Mouse (Mus musculus) kidney, postnatal 10 days (tissue): ENCODE results near the gene Plekhg2.

Experiments used
- DNase-seq: peaks from one replicate; pipeline ENCODE4 v3.0.0; 2021; ENCODE audit warnings: mixed read lengths

Gene Plekhg2

DNA sequence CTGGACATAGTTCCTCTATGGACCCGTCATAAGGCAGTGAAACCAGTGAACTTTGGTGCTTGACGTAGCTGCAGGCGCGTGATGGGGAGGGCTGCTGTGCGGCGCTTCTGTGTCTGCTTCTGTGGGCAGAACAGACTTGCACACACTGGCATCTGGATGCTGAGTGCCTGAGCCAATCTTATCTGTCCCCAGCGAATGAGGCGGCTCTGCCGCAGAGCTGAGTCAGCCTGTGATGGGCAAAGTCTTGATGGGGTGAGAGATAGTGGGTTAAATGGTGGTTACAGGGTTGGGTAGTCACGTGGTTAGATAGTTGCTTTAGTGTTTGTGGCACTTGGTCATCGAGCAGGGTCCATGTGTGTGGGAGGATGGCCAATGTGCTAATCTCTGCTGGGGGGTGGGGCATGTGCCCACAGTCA, 10.6 kb upstream of the Plekhg2 start:
- DNase-seq = peak; percentile 66

DNA sequence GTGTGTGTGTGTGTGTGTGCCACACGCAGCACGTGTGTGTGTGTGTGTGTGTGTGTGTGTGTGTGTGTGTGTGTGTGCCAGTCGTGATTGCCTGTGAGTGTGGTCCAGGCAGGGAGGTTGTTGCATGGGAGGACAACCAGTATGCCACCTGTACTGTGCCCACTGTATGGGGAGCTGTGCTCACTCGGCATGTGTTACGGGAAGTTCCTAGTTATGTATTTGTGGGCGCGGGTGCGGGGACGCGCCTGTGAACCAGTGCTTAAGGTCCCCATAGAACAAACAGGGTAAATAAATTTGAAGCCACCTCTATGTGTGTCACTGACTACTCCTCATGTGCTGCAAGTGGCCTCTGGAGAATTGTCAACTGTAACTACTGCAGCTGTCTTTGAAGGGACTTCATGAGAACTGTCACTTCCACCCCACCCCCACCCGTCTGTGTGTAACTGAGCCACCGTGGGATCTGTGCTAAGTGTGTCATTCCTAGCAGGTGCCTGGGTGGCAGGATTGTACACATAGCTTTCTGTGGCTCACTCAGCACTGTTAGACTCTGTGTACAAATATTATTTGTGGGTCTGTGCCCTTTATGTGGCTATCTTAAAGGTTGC, 10.1 kb upstream of the Plekhg2 start:
- no peak for DNase-seq

DNA sequence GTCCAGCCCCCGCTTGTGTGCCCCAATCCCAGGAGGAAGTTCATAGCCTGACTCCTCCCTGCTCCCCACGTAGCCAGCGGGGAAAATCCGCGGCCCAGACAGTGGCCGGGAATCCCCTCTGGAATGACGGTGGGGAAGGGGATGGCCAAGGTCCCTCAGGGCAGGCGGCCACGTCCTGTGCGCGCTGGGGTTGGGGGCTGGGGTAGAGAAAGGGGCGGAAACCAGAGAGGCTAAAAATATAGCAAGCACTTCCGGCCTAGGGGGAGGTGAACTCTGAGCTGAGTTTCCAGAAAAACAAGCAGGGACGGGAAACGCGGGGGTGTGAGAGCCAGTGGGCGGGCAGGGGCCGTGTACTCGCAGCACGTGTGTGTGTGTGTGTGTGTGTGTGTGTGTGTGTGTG, 9.5 kb upstream of the Plekhg2 start:
- peak; percentile 95 for DNase-seq

DNA sequence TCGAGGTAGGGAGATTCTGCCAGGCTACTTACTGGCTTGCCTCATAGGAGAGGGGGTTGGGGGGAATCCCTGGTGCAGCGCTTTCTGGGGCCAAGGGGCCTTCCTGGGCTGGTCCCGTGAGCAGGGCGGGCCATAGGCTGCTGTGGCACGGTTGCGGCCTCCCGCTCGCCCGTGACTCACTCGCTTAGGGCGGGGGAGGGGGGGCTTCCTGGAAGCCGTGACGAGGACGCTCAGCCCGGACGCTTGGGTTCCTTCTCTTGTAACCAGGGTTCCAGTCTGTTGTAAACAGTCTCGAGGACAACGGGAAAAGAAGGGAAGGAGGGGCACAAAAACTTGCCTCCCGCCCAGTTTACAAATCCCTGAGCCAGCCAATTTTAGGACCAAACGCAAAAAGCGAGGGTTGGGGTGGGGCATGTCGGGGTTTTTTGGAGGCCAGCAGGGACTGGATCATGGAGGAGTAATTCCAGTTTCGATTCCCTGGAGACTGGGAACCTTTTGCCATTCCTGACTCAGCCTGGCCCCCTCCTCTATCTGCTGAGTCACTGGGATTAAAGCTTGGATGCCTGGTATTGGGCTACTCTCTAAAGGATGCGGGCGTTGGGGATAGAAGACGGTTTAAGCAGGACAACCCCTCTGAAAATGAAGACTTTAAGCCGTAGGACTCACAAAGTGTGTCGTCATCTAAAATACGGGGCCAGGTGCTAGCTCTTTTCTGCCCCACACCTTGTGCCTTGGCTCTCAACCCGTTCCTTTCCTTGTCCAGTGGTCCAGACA, 8.8 kb upstream of the Plekhg2 start:
- peak; percentile 87 for DNase-seq

DNA sequence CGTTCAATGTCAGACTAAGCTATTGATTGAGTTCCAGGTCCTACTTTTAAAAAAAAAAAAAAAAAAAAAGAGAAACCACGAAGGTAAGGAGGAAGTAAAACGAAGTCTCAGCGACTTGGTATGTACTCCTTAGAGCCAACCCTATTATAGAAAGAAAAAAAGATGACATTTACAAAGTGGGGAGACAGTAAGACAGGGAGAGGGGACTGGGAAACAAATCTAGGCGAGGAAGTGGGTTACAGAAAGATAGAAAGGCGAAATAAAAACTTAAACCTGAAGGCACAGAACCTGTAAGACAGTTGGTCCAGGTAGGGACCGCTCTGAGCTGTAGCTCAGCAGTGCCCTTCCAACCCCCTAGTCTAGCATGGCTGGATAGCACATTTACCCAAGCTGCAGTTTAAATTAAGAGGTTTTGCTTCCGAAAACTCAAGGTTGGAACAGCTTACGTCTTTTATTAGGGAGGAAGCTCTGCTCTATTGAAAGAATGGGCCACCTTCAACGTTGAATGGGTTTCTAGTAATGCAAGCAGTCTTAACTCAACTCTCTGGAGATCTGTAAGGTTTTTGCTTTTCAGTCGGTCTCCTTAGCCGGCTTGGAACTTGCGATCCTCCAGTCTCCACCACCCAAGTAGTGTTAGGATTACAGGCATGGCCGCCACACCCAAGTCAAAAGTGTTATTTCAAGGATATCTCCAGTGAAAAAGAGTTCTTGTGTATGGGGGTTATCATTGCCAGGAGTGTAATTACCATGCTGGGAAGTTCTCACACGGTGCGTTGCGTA, 8.0 kb upstream of the Plekhg2 start, which contains the start of gene Zfp36:
Gene Zfp36, minus strand, starts transcription at position 17 of the 780 bp plus-strand sequence.
- DNase-seq = no peak

DNA sequence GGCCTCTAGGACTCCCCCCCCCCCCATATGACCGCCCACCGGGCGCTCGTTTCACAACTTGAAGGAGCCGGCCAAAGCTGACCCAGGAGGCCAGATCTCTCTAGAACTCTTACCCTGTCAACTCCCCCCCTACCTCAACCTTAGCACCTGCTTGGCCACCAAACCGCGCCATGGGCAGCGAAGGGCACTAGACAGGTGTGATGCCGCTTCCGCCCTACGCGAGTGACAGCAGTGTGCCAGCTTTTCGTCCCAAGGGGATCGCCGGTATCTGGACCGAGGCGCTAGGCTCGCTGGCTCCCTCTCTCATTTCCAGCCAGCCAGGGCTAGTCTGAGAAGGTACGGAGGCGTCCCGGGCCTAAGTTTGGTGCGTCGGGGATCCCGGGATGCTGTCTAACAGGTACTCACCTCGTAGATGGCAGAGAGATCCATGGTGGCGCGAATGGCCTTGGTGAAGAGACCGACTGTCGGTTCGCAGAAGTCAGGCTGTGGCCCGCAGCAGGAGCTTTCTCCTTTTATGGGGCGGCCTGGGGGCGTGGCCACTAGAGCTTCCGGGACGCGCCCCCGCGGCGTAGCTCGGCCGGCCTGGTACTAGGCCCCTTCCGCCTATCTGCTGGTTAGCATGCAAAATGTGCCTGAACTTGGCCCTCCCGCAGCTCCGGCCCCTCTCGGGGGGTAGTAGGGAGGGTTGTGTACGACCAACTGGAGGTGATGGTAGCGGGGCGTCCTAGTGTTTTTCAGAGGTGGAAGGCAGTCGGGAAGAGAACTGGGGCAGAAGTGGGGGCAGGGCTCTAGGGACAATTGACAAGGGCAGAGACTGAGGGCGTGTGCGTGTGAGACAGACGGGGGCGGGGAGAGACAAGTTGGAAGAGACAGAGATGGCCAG, 6.6 kb upstream of the Plekhg2 start:
- DNase-seq = peak; percentile 98

DNA sequence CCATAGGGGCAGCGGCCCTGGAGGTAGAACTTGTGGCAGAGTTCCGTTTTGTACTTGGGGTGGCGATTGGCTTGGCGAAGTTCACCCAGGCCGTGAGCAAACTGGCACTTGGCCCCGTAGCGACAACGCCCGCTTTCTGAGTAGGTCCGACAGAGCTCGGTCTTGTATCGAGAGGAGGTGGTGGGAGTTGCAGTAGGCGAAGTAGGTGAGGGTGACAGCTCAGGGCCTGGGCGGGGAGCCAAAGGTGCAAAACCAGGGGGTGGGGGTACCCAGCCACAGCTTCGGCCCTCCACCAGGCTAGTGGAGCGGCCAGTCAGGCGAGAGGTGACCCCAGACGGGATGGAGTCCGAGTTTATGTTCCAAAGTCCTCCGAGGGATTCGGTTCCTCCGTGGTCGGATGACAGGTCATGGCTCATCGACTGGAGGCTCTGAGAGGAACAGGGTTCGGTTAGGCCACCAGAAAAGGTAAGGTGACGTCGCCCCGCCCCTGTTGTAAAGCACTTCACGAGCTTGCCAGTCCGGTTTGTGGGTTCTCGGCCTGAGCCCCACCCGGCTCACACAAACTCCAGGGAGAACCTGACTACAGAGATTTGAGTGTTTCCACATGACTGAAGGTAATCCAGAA, 5.8 kb upstream of the Plekhg2 start:
- DNase-seq = peak; percentile 83

DNA sequence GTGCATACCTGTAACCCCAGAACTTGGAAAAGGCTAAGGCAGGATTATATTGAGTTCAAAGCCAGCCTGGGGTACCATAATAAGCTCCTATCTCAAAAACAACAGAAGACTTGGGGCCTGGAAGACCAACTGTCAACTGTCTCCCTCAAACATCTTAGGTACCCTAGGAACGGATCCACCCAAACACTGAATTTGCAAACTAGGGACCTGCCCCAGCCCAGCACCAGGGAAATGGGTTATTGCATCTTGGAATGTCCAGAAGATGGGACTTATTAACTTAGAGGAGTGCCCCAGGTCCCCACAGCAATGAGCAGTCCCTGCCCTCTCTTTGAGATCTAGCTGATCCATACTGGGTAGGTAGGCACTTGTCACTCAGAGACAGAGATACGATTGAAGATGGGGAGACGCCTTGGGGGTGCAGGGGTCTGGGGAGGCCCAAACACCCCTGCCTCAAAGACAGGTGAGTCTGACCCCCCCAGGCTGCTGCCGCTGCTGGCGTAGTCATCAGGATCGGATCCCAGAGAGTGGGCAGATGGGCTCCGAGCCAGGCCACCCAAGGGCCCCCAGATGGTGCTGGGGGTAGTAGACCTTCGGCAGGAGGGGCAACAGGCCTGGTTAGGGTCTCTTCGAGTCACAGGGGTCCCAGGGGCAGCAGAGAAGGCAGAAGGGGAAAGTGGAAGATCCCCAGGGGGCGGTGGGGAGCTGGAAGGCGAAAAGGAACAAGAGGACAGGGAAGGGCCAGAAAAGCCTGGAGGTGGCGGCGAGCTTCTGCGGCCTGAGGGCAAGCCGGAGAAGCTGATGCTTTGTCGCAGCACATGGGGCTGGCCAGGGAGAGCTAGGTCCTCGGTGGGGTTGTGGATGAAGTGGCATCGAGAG, 5.0 kb upstream of the Plekhg2 start:
- DNase-seq = peak; percentile 61

DNA sequence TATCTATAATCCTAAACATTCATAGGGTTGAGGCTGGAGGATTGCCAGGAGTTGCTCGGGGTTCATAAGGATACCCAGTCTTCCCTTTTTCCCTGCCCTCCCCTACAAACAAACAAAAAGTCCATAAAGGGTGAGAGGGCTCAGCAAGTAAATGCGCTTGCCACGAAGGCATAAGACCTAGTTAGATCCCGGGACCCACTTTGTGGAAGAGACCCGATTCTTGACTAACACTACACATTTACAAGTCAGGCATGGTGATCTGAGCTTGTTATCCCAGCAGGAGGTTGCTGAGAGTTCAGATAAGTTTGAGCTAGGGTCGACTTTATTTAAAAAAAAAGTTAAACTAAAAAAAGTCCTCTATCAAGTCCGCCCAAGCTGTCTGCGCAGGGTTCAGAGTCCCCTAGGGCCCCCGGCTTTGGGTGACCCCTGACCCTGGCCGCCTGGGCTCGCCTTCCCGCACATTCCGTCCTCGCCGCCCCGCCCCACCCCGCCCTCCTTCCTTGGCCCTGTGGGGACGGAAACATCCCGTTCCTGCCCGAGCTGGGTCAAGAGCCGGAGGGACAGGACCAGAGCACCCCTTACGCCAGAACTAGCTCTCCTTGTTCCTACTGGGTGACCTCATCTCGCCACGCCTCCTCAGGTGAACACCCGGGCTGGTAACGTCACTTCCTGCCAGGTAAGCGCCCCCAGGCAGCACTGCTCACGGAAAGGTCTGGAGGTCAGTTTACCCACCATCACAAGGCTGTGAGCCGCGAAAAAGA, 3.8 kb upstream of the Plekhg2 start:
- DNase-seq = peak; percentile 92

DNA sequence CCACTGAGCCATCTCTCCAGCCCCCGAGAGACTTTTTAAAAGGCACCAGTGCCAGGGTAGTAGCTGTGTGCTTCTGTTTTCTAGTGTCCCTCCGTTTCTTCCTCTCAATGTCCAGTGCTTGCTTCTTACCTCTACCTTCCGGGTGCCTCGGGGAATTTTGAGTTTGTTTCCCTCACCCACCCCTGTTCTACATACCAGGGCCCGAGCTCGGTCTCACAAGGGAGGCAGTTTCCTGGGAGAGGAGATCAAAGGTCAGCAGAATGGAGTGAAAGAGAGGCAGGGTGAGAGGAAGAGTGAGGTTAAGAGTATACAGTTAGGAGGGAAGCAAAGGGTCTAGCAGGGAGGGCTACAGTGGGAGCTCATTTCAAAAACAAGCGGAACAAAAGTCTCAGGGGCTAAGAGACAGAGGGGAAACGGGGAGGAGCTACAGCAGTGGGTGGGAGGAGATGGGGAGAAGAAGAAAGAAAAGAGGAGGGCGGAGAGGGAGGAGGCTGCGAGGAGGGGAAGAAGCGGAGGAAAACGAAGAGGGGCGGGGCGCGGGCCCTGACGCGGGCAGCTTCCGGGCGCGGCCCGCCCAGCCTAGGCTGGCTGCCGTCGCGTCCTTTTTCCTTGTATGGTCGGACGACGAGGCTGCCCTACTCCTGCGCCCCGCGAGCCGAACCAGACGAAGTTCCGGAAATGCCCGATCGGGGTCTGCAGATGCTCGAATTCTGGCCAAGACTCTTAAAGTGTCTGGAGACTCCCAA, 3.0 kb upstream of the Plekhg2 start:
- DNase-seq = peak; percentile 96

DNA sequence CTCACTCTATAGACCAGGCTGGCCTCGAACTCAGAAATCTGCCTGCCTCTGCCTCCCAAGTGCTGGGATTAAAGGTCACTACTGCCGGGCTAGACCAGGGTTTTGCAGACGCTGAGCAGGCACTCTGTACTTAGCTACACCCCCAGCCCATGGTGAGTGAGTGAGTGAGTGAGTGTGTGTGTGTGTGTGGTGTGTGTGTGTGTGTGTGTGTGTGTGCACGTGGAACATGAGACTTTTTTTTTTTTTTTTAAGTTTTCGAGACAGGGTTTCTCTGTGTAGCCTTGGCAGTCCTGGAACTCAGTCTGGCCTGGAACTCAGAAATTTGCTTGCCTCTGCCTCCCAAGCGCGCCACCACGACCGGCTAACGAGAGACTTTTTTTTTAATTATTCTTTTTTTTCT, 2.2 kb upstream of the Plekhg2 start:
- no peak for DNase-seq

DNA sequence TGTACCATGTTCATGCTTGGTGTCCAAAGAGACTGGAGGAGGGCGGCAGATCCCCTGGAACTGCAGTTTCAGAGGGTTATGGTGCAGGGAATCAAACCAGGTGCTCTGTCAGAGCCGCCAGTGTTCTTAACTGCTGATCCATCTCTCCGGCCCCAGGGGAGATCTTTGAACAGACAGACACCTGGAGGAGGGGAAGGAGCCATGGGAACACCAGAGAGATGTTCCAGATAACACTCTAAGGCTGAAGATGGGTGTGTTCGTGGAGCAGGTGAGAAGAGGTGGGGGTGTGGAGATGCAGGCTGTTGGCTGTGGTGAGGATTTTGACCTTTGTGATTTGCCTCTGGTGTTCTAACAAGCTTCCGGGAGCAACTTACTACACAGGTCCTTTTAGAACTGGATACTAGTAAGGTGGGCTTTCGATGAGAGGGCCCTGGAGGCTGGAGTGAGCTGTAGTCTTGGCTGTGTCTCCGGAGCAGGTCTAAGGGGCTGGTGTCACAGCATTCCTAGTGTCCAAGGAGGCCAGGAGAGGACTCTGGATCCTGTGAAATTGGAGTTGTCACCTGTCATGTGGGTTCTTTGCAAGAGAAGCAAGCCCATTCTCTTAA, 1.6 kb upstream of the Plekhg2 start:
- no peak for DNase-seq

DNA sequence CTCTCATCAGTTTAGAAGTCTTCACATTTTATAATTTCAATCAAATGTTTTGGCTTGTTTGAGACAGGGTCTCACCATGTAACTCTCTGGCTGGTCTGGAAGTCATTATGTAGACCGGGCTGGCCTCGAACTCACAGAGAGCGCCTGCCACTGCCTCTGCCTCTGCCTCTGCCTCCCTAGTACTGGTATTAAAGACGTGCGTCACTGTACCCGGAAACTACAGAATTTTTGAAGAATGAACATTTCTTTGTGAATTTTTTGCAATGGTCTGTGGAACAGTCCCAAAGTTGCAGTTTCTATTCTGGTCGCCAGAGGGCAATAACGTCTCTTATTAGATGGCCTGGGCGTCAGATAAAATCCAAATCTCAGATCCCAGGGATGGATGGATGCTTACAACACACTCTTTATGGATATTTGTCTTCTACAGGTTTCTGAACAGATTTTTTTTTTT, 757 bp upstream of the Plekhg2 start:
- peak; percentile 91 for DNase-seq

DNA sequence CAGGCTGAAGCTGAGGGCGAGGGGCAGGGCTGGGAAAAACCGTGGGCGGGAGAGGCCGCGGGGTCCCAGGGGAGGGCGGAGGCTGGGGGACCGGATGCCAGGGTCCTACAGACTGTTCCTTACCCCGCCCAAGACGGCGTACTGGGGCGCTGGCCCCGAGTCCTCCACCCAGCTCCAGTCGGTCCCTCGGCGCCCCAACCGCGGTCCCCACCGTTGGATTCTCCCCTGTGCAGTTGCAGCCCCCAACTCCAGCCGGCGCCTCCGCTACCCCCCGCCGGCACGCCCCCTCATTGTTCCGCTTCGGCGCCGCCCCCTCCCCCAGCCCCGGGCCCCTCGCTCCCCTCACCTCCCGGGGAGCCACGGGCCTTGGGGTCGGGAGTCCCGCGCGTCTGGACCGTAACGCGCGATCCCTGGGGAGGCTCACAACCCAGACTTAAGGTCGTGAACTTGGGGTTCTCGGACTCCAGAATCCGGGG, 847 bp downstream of the Plekhg2 start:
- peak; percentile 89 for DNase-seq

DNA sequence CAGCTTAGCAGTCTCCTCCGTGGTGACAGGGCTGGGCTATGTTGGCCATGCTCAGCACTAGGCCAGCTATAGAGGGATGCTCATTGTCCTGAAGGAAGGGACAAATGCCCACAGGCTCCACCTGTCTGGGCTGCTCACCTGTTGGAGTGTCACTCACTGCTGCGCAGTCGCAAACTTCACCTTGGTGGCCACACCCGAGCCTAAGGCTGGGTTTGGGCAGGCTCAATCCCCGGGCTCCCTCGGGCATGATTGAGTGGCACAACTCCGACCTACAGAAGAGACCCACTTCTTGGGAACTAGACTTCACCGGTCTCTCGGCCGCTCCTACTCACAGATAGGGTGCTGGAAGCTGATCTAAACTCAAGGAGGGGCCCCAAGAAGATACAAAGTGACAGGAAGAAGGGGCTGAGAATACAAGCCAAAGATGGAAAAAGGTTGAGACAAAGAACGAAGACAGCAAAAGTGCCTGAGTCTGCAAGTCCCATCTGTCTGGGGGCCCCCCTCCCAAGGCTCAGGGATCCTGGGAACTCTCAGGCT, 1.4 kb downstream of the Plekhg2 start:
- DNase-seq = peak; percentile 62

DNA sequence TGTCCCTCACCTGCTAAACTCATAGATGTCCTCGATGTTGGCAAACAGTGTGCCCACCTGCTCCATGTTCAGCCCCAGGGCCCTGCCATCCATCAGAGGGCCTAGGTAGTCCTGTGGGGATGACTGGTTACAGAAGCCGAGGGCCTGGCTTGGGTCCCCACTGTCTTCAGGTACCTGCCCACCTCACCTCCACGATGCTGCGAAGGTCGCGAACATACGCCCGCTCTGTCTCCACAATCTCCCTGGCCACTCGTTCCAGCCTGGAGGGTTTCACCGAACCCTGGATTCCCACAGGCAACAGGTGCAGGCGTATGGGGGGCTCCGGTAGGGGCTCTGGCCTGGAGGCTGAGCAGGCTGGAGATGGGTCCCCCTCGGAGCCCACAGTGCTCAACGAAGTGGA, 2.3 kb downstream of the Plekhg2 start:
- DNase-seq = no peak

DNA sequence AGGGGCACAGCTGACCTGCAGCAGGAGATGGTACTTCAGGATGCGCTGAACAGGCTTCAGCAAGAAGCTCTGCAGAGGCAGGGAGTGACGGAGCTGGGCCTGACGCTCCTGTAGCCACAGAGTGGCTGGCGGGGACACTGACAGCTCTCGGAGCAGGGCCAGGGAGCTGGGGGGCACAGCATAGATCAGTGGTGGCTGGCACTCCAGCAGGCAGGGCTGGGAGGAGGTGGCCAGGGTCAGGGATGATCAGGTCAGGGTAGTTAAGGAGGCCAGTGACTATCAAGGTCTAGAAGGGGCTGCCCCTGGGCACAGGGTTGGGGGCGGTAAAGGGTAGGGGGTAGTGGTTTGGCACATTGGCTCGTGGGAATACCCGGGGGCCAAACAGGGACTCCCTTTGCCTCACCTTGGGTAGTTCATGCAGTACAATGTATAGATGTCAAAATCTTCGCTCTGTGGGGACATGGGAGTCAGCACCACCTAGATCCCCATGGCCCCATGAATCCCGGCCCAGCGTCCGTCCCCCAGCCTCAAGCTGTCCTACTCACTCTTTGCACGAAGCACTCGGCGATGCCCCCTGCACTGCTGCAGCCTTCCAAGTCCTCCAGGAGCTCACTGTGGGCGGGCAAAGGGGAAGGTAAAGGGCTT, 4.0 kb downstream of the Plekhg2 start:
- DNase-seq = no peak

DNA sequence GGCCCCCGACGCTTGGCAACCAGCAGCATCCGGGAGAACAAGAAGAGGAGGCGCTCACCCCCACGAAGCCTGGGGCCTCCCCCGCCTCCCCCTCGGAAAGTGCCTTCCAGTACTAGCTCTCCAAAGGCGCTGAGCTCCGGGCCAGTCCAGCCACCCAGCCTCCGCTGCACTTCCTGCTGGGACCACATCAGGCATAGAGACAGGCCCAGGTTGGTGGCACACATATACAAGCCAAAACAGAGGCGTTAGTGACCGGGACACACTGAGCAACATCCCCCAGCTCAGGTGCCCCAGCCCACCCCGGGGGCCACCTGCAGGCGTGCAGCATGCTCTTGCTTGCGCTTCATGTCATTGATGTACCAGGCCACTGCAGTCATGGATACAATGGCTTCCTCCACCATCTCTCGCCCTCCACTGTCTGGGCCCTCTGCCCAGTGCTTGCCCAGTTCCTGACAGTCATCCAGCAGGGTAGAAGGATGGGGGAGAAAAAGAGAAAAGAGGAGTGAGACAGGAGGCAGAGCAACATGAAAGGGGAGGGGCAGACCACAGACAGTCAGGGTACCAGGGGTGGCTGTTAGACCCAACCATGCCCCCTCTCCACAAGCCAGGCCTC, 4.6 kb downstream of the Plekhg2 start:
- no peak for DNase-seq
